Mouse (Mus musculus) spleen, adult 12 weeks (tissue): ENCODE data around the gene Elfn1.

Experiments used
- DNase-seq: peaks from one replicate; pipeline ENCODE4 v3.0.0; 2022; ENCODE audit warnings: low spot score

Elfn1 gene

DNA sequence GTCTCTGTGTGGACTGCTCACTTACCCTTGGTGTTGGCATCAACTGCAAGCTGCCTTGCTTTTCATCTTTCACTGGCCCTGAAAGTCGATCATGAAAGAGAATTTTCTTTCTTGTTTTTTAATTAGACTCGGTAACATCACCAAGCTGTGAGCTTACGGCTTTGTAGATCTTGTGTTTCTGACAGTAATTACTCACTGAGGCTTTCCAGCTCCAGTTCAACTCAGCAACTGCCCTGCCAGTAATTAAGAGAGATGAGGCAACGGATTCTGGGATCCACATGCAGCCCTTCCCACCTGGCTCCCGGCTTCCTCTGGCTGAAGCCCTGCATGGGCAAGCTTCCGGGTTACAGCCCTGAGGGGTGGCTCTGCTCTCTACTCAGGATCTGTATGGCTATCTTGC, 115.1 kb downstream of the Elfn1 start:
- no peak for DNase-seq

DNA sequence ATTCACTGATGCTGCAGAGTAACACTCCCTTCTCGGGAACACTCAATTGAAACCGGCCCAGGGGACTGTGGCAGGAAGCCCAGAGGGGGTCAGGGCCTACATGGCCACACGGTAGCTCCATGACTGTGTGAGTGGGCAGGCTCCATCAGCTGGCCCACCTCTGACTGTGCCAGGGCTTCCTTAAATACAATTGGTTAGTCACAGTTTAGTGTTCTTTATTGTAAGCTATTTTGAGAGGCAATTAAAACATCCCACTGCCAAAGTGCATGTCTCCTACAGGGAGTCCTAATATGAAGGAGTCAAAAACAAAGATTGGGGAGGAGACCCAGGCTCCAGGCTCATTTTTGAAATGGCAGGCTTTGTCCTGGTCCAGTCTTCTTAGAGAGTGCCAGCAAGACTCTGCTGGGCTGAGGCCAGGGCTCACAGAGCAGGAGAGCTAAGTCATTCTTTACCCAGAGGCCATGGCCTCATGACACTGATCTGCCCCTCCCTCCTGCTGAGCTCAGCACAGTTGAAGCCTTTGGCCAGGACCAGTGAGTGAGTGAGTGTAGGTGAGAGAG, 116.3 kb downstream of the Elfn1 start:
- no peak for DNase-seq
